Mouse (Mus musculus) layer of hippocampus, postnatal 10 days (tissue): ENCODE measurements around the gene Acer1. TPM values are rescaled to one million over a fixed set of nuclear protein-coding genes. Genes with fewer than 3 reads are reported as not detected.
A peak's percentile ranks its signal among the peaks of the same experiment; 100 is the strongest.
"Not testable (repeated sequence)": the region's sequence is repeated elsewhere in the genome, so short reads cannot be mapped to it uniquely, and the experiment has no call there.

Experiments
- DNase-seq, 2 experiments: peaks; one replicate each; pipeline ENCODE4 v3.0.0; 2021; ENCODE audit warnings: low spot score in 2 of 2
- total RNA-seq, 2 experiments: library from RNA; stranded (reverse); gene quantifications; 2 replicates each; pipeline ENCODE4 v1.2.3; 2021

Gene Acer1
- total RNA-seq, 2 experiments from 2014 or later = not detected

GRCm38 (mm10) chr17:56954871-56955270 lies 27.1 kb downstream of the Acer1 start:
- DNase-seq = no peak

GRCm38 (mm10) chr17:56952639-56953038 lies 29.3 kb downstream of the Acer1 start:
- DNase-seq = no peak

- peak; percentile 36 to 48 for DNase-seq
Measured at GRCm38 (mm10) chr17:56950915-56951314, 31.0 kb downstream of the Acer1 start.

GRCm38 (mm10) chr17:56938751-56939150 lies 43.2 kb downstream of the Acer1 start:
- DNase-seq = no peak

- DNase-seq = no peak
Measured at GRCm38 (mm10) chr17:56936731-56937130, 45.2 kb downstream of the Acer1 start.

GRCm38 (mm10) chr17:56935363-56936131 lies 46.4 kb downstream of the Acer1 start, which contains the start of gene Mllt1:
Mllt1 (minus strand) TSS chr17:56935415.
- peak; percentile 100 for DNase-seq

GRCm38 (mm10) chr17:56934545-56935330 lies 47.2 kb downstream of the Acer1 start:
- DNase-seq = peak in 1 of 2 experiments; percentile 66

GRCm38 (mm10) chr17:56933395-56933794 lies 48.5 kb downstream of the Acer1 start:
- no peak for DNase-seq

- no peak for DNase-seq
Measured at GRCm38 (mm10) chr17:56930026-56930425, 51.9 kb downstream of the Acer1 start.

GRCm38 (mm10) chr17:56929530-56929929 lies 52.4 kb downstream of the Acer1 start:
- DNase-seq = no peak

GRCm38 (mm10) chr17:56929101-56929500 lies 52.8 kb downstream of the Acer1 start:
- DNase-seq = no peak

GRCm38 (mm10) chr17:56925998-56926397 lies 55.9 kb downstream of the Acer1 start:
- no peak for DNase-seq

GRCm38 (mm10) chr17:56919725-56920124 lies 62.2 kb downstream of the Acer1 start:
- no peak for DNase-seq

GRCm38 (mm10) chr17:56917166-56917565 lies 64.8 kb downstream of the Acer1 start:
- DNase-seq = no peak

GRCm38 (mm10) chr17:56913444-56913843 lies 68.5 kb downstream of the Acer1 start:
- DNase-seq = no peak

- DNase-seq = no peak
Measured at GRCm38 (mm10) chr17:56913023-56913422, 68.9 kb downstream of the Acer1 start.

GRCm38 (mm10) chr17:56909764-56910163 lies 72.2 kb downstream of the Acer1 start:
- not testable (repeated sequence) for DNase-seq

GRCm38 (mm10) chr17:56907887-56908286 lies 74.0 kb downstream of the Acer1 start:
- no peak for DNase-seq

- DNase-seq = no peak
Measured at GRCm38 (mm10) chr17:56907096-56907495, 74.8 kb downstream of the Acer1 start.

- DNase-seq = no peak
Measured at GRCm38 (mm10) chr17:56906166-56906565, 75.8 kb downstream of the Acer1 start.
